Mouse (Mus musculus): ENCODE results near the gene Tbcel. TPM values are rescaled to one million over a fixed set of nuclear protein-coding genes. Genes with fewer than 3 reads are reported as not detected.

The Tbcel gene
- polyA plus RNA-seq, 1 experiment from 2014 or later: 4.4 TPM

DNA sequence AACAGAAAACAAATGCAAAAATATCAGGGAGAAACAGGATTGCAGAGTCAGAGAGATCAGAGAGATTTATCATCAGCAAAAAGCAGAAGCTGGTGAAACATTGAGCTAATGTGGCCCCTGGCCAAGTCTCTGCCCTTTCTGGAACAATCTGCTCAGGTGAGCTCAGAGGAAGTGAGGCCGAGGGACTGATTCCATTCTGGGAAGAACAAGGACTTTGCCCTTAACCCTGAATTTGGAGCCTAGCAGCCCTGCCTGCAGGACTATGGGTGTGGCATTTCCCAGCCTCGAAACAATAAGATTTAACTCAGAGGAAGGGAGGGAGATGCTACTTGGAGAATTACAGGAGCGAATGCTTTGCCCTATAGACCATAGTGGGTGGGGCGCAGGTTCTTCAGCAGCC, 4.7 kb upstream of the Tbcel start:
- H3K4me3 ChIP-seq: no peak overlapping the region
- no peak overlapping the region for H3K27ac ChIP-seq
- H3K36me3 ChIP-seq (replicated peaks): no peaks in the 10 kb centered on the region
- no peak overlapping the region for H3K9ac ChIP-seq
- H3K9me3 ChIP-seq: no peaks in the 10 kb centered on the region
- no peaks in the 10 kb centered on the region for H3K27me3 ChIP-seq (replicated peaks)
- H3K4me1 ChIP-seq: peaks cover 15% of the 10 kb centered on the region
- H3K4me2 ChIP-seq: no peak overlapping the region
- 81% methylated on average over 4 of the region's 4 CpGs for WGBS
- ATAC-seq (replicated peaks): no peak

DNA sequence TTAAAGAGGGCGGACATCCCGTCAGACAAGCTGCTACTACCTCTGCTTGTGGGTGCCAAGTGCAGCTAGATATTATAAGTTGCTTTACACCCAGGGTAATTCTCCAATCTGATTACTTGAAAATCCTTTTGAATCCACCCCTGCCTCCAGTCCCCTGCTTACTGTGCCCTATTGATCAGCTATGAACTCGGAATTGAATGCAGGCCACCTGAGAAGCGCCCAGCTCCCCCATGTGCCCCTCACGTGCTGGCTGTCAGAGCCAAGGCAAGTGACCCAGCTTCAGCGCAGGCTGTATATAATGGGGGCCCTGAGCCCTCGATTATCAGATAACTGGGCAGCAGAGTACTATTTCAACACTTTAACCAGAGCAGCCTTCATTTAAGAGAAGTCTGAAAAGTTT, 626 bp upstream of the Tbcel start:
- no peak for ATAC-seq (replicated peaks)
- Histone ChIP-seq H3K27ac (no peak overlapping the region), H3K36me3 (replicated peaks) (no peaks in the 10 kb centered on the region), H3K4me3 (no peak overlapping the region), H3K9me3 (no peaks in the 10 kb centered on the region), H3K4me1 (peaks cover 5% of the 10 kb centered on the region), H3K27me3 (replicated peaks) (no peaks in the 10 kb centered on the region), H3K4me2 (no peak overlapping the region), H3K9ac (no peak overlapping the region)
- WGBS: 67% methylated on average over 7 of the region's 7 CpGs

DNA sequence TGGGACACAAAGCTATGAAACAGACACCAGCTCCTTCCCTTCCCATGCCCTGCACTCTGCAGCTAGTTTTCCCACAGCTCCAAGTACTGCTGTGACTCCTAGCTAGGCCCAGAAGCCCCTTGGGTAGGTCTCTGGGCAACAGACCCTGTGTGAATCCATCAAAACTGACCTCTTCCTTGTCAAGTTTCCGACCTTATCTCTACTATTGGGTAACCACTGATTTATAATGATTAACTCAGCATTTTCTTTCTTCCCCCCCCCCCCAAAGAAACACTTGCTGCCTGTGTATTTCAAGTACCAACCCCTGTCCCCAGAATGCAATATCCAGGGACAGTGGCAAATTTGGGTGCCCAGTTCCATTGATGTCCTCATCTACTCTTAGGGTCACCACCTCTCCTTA, 587 bp downstream of the Tbcel start:
- Histone ChIP-seq H3K4me2 (no peak overlapping the region), H3K4me1 (no peaks in the 10 kb centered on the region), H3K9me3 (no peaks in the 10 kb centered on the region), H3K27ac (no peak overlapping the region), H3K4me3 (no peak overlapping the region), H3K9ac (no peak overlapping the region), H3K36me3 (replicated peaks) (no peaks in the 10 kb centered on the region), H3K27me3 (replicated peaks) (no peaks in the 10 kb centered on the region)
- ATAC-seq (replicated peaks): no peak
- 69% methylated on average over 1 of the region's 1 CpGs for WGBS

DNA sequence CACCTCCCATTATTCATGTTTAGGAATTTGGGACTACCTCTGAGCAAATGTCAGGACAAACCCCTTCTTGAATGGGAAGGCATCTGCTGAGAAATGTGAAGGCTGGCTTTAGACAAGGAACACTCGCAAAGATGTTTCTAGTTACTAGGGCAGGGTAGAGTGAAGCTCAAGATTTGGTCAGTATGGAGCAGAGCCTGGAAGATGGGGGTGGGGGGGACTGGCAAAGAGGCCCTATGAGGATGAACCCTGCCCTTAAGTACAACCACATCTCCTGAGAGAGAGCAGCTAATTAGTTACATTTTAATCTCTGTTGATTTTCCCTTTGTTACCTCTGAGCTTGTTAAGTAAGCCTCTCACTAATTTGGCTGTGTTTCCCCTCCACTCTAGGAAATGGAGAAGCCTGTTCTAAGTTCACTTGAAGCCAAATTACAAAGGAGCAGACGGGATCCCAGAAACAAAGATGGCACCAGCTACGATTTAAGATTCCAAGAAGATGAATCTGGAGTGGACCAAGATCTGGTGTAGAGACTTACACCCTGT, 2.6 kb downstream of the Tbcel start:
- Histone ChIP-seq H3K36me3 (replicated peaks) (no peaks in the 10 kb centered on the region), H3K9me3 (no peaks in the 10 kb centered on the region), H3K27me3 (replicated peaks) (no peaks in the 10 kb centered on the region), H3K4me2 (no peak overlapping the region), H3K4me3 (no peak overlapping the region), H3K27ac (no peak overlapping the region), H3K4me1 (no peaks in the 10 kb centered on the region), H3K9ac (no peak overlapping the region)
- ATAC-seq (replicated peaks): no peak
- 75% methylated on average over 3 of the region's 3 CpGs for WGBS

DNA sequence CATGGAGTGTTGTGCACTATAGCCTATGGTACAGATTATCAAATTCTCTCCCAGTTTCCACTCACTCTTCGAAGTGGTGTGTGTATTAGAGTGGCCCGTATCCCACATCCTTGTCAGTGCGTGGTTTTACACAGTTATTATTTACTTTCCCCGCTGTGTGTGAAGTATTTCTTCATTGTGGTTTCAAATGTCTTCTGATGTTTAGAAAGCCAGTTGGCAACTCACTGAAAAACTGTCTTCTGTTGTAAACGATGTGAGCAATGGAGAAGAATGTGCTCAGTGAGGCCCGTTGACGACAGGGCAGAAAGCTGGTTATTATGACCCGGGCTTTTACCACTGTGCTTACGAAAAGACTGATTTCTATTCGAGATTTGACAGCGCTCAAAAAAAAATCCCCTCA, 3.0 kb downstream of the Tbcel start:
- Histone ChIP-seq H3K4me3 (no peak overlapping the region), H3K27me3 (replicated peaks) (no peaks in the 10 kb centered on the region), H3K9me3 (no peaks in the 10 kb centered on the region), H3K9ac (no peak overlapping the region), H3K4me1 (no peaks in the 10 kb centered on the region), H3K4me2 (no peak overlapping the region), H3K27ac (no peak overlapping the region), H3K36me3 (replicated peaks) (no peaks in the 10 kb centered on the region)
- WGBS: 63% methylated on average over 11 of the region's 11 CpGs
- no peak for ATAC-seq (replicated peaks)

DNA sequence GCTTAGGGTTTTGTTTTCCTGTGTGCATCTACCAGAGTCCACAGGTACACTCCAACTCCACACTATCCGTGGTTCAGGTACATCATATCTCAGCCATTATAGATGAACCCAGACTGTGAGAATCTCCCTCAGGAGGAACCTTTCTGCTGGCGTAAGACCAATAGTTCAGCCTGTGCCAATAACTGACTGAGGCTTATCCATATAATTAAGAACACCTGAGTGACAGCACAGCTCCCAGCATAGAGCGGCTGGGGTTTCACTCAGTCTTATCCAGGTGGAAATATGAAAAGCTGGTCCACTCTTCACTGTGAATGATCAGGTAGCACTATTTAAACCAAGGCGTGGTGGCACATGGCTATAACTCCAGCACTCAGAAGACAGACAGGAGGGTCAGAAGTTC, 3.9 kb downstream of the Tbcel start:
- H3K9me3 ChIP-seq: no peaks in the 10 kb centered on the region
- no peaks in the 10 kb centered on the region for H3K27me3 ChIP-seq (replicated peaks)
- no peak overlapping the region for H3K4me3 ChIP-seq
- H3K9ac ChIP-seq: no peak overlapping the region
- ATAC-seq (replicated peaks): no peak
- 86% methylated on average over 4 of the region's 4 CpGs for WGBS
- H3K4me1 ChIP-seq: no peaks in the 10 kb centered on the region
- H3K4me2 ChIP-seq: no peak overlapping the region
- H3K36me3 ChIP-seq (replicated peaks): no peaks in the 10 kb centered on the region
- H3K27ac ChIP-seq: no peak overlapping the region

DNA sequence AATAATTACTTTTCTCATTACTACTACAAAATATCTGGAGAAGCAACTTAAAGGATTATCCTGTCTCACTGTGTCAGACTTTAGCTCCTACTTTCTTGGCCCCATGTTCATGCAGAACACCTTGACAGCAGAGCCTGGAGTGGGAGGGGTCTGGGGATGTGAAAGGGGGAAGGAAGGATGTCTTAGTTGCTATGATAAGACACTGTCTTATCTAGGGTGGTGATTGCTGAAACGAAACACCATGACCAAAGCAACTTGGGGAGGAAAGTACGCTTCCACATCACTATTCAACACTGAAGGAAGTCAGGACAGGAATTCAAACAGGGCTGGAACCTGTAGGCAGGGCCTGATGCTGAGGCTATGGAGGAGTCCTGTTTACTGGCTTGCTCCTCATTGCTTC, 11.3 kb downstream of the Tbcel start:
- H3K9me3 ChIP-seq: no peaks in the 10 kb centered on the region
- H3K4me3 ChIP-seq: no peak overlapping the region
- H3K36me3 ChIP-seq (replicated peaks): no peaks in the 10 kb centered on the region
- H3K27ac ChIP-seq: no peak overlapping the region
- WGBS: 80% methylated on average over 2 of the region's 2 CpGs
- no peaks in the 10 kb centered on the region for H3K27me3 ChIP-seq (replicated peaks)
- H3K4me1 ChIP-seq: no peaks in the 10 kb centered on the region
- ATAC-seq (replicated peaks): no peak
- no peak overlapping the region for H3K9ac ChIP-seq
- H3K4me2 ChIP-seq: no peak overlapping the region

DNA sequence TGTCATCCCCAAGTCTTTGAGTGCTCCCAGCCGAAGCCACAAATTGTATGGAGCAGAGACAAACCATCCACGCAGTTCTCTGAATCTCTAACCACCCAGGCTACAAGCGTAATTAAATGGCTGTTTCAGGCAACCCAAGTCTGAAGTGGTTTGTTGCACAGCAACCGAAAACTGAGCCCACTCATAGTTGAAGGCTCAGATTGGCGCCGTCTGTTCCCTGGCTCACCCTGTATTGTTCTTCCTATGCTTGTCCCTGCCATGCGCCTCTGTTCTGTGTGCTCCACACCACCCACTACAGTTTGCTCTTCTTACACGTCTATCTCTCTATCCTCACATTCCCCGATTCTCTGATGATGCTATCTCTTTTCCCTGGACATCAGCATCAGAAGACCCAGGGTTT, 15.8 kb downstream of the Tbcel start:
- Histone ChIP-seq H3K9ac (no peak overlapping the region), H3K4me2 (no peak overlapping the region), H3K4me3 (no peak overlapping the region), H3K9me3 (no peaks in the 10 kb centered on the region), H3K27ac (no peak overlapping the region), H3K27me3 (replicated peaks) (no peaks in the 10 kb centered on the region), H3K4me1 (no peaks in the 10 kb centered on the region), H3K36me3 (replicated peaks) (no peaks in the 10 kb centered on the region)
- no peak for ATAC-seq (replicated peaks)
- WGBS: 78% methylated on average over 9 of the region's 9 CpGs

DNA sequence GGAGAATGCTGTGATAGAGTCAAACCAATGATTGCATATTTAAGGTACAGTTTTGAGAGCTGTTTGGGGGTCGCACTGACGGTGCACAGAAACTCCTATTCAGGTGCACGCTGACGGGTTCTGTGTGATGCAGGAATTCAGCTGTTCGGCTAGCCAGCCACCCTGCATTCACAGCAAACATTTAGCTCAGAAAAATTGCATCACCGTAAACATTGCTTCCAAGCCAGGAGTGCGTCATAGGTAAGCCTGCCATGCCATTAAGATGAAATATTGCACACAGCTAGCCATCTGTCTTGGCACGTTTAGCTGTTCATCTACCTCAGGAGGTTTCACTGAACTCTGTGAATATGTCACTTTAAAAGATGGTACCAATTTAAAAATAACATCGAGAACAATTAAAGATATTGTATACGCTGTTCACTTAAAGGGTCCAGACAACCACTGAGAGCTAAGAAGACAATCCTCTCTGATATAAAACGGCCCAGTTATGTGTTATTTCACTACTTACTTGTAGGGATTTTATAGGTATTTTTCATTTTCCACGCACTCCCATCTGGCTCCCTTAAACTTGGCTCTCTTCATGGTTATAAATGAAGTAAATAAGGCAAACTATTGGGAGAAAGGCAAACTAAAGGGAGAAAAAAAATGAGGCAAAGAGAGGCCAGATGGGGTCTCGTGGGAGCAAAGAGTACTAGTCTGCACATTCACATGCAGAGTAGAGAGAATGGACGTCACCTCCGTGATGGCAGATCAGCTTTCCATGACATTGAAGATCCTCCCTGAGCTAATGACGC, 16.8 kb downstream of the Tbcel start:
- H3K27me3 ChIP-seq (replicated peaks): no peaks in the 10 kb centered on the region
- WGBS: 79% methylated on average over 16 of the region's 16 CpGs
- no peaks in the 10 kb centered on the region for H3K9me3 ChIP-seq
- no peak overlapping the region for H3K9ac ChIP-seq
- no peaks in the 10 kb centered on the region for H3K4me1 ChIP-seq
- no peak overlapping the region for H3K27ac ChIP-seq
- no peaks in the 10 kb centered on the region for H3K36me3 ChIP-seq (replicated peaks)
- H3K4me2 ChIP-seq: no peak overlapping the region
- no peak overlapping the region for H3K4me3 ChIP-seq
- ATAC-seq (replicated peaks): no peak

DNA sequence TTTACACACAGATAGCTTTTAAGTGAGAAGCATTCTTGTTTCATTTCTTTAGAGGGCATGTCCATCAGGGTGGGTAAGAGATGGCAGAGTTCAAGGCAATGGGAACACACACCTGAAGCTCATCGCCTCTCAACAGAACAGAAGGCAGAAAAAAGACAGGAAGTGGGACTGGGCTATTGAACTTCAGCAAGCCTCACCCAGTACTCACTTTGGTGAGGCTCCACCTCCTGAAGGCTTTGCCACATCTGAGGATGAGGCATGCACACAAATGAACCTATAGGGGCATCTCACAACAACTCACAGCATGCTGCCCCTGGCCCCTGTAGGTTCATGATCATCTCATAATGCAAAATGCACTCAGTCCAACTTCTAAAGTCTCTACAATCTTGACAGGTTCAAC, 19.5 kb downstream of the Tbcel start:
- no peaks in the 10 kb centered on the region for H3K27me3 ChIP-seq (replicated peaks)
- no peak overlapping the region for H3K4me3 ChIP-seq
- H3K36me3 ChIP-seq (replicated peaks): no peaks in the 10 kb centered on the region
- WGBS: 97% methylated on average over 1 of the region's 1 CpGs
- H3K4me2 ChIP-seq: no peak overlapping the region
- H3K9me3 ChIP-seq: no peaks in the 10 kb centered on the region
- H3K9ac ChIP-seq: no peak overlapping the region
- no peaks in the 10 kb centered on the region for H3K4me1 ChIP-seq
- H3K27ac ChIP-seq: no peak overlapping the region
- ATAC-seq (replicated peaks): no peak

DNA sequence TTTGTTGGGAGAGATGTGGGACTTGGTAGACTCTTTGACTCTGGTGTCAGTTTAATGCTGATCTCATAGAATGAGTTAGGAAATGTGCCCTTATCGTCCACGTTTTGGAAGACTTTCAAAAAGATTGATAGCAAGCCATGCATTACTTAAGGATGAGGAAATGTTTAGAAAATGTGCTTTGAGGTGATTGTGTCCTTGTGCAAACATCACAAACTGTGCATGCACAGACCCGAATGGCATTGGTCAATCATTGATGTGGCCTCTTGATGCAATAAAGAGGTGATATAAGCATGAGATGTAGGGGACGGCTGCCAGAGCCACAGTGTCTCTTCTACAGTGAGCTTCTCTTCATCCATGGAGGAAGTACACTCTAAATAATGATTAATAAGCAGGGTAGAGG, 20.7 kb downstream of the Tbcel start:
- no peak for ATAC-seq (replicated peaks)
- H3K4me1 ChIP-seq: no peaks in the 10 kb centered on the region
- no peak overlapping the region for H3K4me2 ChIP-seq
- no peak overlapping the region for H3K4me3 ChIP-seq
- H3K9me3 ChIP-seq: no peaks in the 10 kb centered on the region
- 87% methylated on average over 4 of the region's 4 CpGs for WGBS
- H3K36me3 ChIP-seq (replicated peaks): no peaks in the 10 kb centered on the region
- no peaks in the 10 kb centered on the region for H3K27me3 ChIP-seq (replicated peaks)
- H3K9ac ChIP-seq: no peak overlapping the region
- H3K27ac ChIP-seq: no peak overlapping the region

DNA sequence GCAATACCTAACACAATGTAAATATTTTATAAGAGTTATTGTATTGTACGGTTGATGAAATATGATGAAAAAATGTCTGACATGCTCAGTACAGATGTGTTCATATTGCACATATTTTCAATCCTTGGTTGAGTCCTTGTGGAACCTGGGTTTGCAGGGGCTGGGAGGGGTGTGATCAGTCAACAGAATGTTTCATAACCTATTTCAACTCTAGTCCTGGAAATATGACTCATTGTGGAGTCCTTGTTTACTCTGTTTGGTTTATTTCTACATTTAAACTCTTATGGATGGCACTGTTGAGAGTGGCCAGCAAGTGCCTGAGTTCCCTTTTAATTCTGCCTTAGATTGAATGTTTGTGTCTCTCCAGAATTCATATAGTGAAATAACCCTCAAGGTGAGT, 22.9 kb downstream of the Tbcel start:
- Histone ChIP-seq H3K36me3 (replicated peaks) (no peaks in the 10 kb centered on the region), H3K4me2 (no peak overlapping the region), H3K4me1 (no peaks in the 10 kb centered on the region), H3K27ac (no peak overlapping the region), H3K9ac (no peak overlapping the region), H3K9me3 (no peaks in the 10 kb centered on the region), H3K4me3 (no peak overlapping the region), H3K27me3 (replicated peaks) (no peaks in the 10 kb centered on the region)
- ATAC-seq (replicated peaks): no peak
- WGBS: 96% methylated on average over 1 of the region's 1 CpGs

DNA sequence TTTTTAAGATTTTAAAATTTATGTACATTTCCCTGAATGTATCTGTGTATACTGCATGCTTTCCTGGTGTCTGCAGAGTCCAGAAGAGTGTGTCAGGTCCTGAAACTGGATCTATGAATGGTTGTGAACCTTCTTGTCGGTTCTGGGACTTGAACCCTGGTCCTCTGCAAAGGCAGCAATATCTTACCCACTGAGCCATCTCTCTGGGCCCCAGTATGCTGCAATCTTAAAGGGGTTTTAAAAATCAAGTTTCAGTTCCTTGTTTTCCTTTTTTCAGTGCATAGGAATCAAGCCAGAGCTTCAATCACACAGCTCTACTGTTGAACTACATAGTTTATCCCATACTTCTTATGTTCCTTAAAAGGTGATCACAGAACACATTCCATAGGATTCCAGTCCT, 24.7 kb downstream of the Tbcel start:
- no peak overlapping the region for H3K4me2 ChIP-seq
- no peaks in the 10 kb centered on the region for H3K9me3 ChIP-seq
- ATAC-seq (replicated peaks): no peak
- H3K9ac ChIP-seq: no peak overlapping the region
- 91% methylated on average over 1 of the region's 1 CpGs for WGBS
- no peaks in the 10 kb centered on the region for H3K27me3 ChIP-seq (replicated peaks)
- no peaks in the 10 kb centered on the region for H3K4me1 ChIP-seq
- H3K4me3 ChIP-seq: no peak overlapping the region
- H3K27ac ChIP-seq: no peak overlapping the region
- H3K36me3 ChIP-seq (replicated peaks): no peaks in the 10 kb centered on the region

Measured in midbrain, embryonic 15.5 days (tissue).